Mouse (Mus musculus) heart, embryonic 13.5 days (tissue): Measurements from ENCODE around the gene Qrsl1. TPM values are rescaled to one million over a fixed set of nuclear protein-coding genes. Genes with fewer than 3 reads are reported as not detected.

Experiments used
- ATAC-seq: fragments of 200-750 bp; cut with Nextera tagmentation; 2 replicates; pipeline ENCODE4 v1.8.0; 2017; ENCODE audit warnings: moderate TSS enrichment; ENCODE audit not compliant: insufficient number of reproducible peaks, low FRiP score, low TSS enrichment; ENCODE audit errors: extremely low read depth
- H3K27ac ChIP-seq: fragments of 300-500 bp; sonication (generic); replicated peaks from 2 replicates; pipeline ENCODE4 v1.5.1; 2015; ENCODE audit warnings: moderate library complexity, mild to moderate bottlenecking, inconsistent platforms
- H3K27me3 ChIP-seq: fragments of 300-500 bp; sonication (generic); replicated peaks from 2 replicates; pipeline ENCODE4 v1.6.1; 2015; ENCODE audit warnings: mild to moderate bottlenecking, inconsistent platforms
- H3K36me3 ChIP-seq: fragments of 300-500 bp; sonication (generic); 2 replicates; pipeline ENCODE4 v1.6.1; 2015; ENCODE audit warnings: mild to moderate bottlenecking, inconsistent platforms
- H3K4me1 ChIP-seq: fragments of 300-500 bp; sonication (generic); 2 replicates; pipeline ENCODE4 v1.6.1; 2015; ENCODE audit warnings: inconsistent platforms
- H3K4me2 ChIP-seq: fragments of 300-500 bp; sonication (generic); 2 replicates; pipeline ENCODE4 v1.6.1; 2015; ENCODE audit warnings: inconsistent platforms, mild to moderate bottlenecking, moderate library complexity
- H3K4me3 ChIP-seq: fragments of 300-500 bp; sonication (generic); 2 replicates; pipeline ENCODE4 v1.5.1; 2015; ENCODE audit warnings: moderate library complexity, mild to moderate bottlenecking, inconsistent platforms
- H3K9ac ChIP-seq: fragments of 300-500 bp; sonication (generic); 2 replicates; pipeline ENCODE4 v1.6.1; 2015; ENCODE audit warnings: inconsistent platforms, mild to moderate bottlenecking, moderate library complexity
- H3K9me3 ChIP-seq: fragments of 300-500 bp; sonication (generic); 2 replicates; pipeline ENCODE4 v1.6.1; 2016; ENCODE audit warnings: inconsistent platforms
- WGBS: fragments of 180-500 bp; shearing (Covaris S2); methylation state at CpG from one replicate; pipeline ENCODE4 v1.1.7; 2015; ENCODE audit warnings: mixed read lengths; 5-methylcytosine and 5-hydroxymethylcytosine counted together
- polyA plus RNA-seq: library from polyadenylated mRNA; unstranded; fragments of >200 nt; fragmentation: Nextera tagmentation; extraction: Ambion mirVana; gene quantifications from 2 replicates; pipeline ENCODE4 v1.2.1, GENCODE M21; 2015

Qrsl1 gene
- polyA plus RNA-seq, 1 experiment from 2014 or later, result 23.6 TPM

DNA sequence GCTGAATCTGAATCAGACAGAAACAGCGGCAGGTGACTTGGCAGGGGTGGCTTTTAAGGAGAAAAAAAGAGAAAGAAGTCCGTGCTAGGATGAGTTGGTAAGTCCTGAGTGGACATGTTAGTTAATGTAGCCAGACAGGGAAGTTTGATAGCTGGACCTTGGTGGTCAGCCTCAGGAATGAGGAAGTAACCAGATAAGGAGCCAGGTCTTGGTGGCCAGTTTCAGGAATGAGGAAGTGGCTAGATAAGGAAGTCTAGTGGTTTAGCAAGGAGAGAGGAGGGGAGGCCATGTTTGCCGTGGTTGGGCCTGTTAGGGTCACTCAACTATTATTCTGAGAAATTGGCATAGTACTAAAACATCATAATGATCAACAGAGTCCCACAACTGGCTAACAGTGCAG is 45.2 kb downstream of the Qrsl1 start:
- Histone ChIP-seq H3K27ac (no peak overlapping the region), H3K4me2 (no peak overlapping the region), H3K9ac (no peak overlapping the region), H3K4me1 (0 out of 2 replicates have a peak, but pooled peaks cover 2% of the 10 kb centered on the region), H3K9me3 (peaks cover 5% of the 10 kb centered on the region; the same call in 1 of the 2 replicates), H3K36me3 (no peaks in the 10 kb centered on the region), H3K4me3 (no peak overlapping the region), H3K27me3 (no peaks in the 10 kb centered on the region)
- no peak for ATAC-seq
- 68% methylated on average over 3 of the region's 3 CpGs for WGBS

DNA sequence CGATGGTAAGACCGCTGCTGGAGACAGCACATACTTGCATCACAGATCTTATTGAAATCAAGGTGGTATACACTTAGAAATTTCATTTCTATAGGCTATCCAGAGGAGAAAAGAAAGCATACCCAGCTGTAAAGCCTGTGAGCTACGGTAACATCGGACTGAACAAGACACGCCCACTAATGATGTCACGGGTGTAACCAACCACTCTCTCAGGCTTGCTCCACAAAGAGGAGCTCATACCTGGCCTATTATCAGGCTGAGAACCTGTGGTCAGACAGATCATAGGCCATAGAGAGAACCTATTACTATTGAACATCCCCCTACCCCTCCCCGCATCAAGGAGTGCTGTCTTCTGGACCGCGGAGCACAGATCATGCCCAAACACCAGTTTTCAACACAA is 45.6 kb downstream of the Qrsl1 start:
- Histone ChIP-seq H3K9me3 (peaks cover 5% of the 10 kb centered on the region; the same call in 1 of the 2 replicates), H3K27ac (no peak overlapping the region), H3K4me3 (no peak overlapping the region), H3K36me3 (no peaks in the 10 kb centered on the region), H3K27me3 (no peaks in the 10 kb centered on the region), H3K4me1 (0 out of 2 replicates have a peak, but pooled peaks cover 2% of the 10 kb centered on the region), H3K4me2 (no peak overlapping the region), H3K9ac (no peak overlapping the region)
- 87% methylated on average over 9 of the region's 9 CpGs for WGBS
- no peak for ATAC-seq

DNA sequence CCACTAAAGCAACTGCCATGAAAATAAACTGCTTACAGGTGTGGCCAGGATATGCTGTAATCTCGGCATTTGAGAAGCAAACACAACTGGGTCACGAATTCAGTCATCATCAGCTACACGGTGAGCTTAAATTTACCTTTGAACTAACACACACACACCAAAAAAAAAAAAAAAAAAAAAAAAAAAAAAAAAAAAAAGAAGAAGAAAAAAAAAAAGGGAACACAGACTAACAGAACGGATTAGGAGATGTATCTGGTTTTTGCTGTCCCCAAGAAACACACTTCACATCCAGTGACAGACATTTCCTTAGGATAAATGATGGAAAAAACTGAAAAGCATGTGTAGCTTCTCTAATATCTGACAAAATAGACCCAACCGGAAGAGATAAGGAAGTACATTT is 49.6 kb downstream of the Qrsl1 start:
- ATAC-seq, result no peak
- Histone ChIP-seq H3K4me3 (no peak overlapping the region), H3K9ac (no peak overlapping the region), H3K27ac (no peak overlapping the region), H3K36me3 (no peaks in the 10 kb centered on the region), H3K4me1 (no peaks in the 10 kb centered on the region), H3K4me2 (no peak overlapping the region), H3K9me3 (peaks cover 5% of the 10 kb centered on the region; the same call in 1 of the 2 replicates), H3K27me3 (no peaks in the 10 kb centered on the region)
- 67% methylated on average over 5 of the region's 5 CpGs for WGBS

DNA sequence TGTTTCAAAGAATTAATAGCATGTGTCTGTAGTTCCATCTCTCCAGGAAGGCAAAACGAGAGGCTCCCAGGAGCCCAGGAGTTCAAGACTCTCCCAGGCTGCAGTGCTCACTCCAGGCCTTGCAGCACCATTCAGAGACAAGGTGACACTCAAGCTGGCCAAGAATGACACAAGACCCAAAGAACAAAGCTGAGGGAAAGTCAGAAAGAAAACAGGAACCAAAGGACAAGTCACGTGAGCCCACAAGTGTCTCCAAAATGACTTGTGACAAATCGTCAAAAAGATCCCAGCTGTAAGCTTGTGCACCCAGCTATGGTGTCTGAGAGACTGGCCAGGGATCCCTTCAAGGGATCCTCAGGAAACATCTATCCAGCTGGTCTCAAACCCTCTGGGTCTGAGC is 52.1 kb downstream of the Qrsl1 start:
- Histone ChIP-seq H3K4me3 (no peak overlapping the region), H3K36me3 (no peaks in the 10 kb centered on the region), H3K27me3 (no peaks in the 10 kb centered on the region), H3K4me2 (no peak overlapping the region), H3K9ac (no peak overlapping the region), H3K9me3 (peaks cover 5% of the 10 kb centered on the region; the same call in 1 of the 2 replicates), H3K27ac (no peak overlapping the region), H3K4me1 (no peaks in the 10 kb centered on the region)
- no peak for ATAC-seq
- 70% methylated on average over 3 of the region's 3 CpGs for WGBS

DNA sequence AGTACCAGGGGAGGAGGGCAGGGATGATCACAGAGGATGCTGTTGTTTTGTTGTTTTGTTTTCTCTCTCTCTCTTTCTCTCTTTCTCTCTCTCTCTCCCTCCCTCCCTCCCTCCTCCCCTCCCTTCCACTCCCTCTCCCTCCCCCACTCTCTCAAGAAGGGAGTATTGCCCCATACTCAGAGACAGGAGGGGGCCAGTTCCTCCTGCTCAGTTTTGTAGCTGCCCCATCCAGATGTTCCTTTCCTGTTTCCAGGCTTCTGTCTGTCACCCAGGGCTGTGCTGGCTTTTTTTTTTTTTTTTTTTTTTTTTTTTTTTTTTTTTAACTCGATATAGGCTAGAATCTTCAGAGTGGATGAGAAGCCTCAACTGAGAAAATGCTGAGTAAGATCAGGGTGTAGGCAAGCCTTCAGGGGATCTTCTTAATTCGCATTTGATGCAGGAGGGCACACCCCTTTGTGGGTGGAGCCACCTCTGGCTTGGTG is 55.4 kb downstream of the Qrsl1 start:
- Histone ChIP-seq H3K4me1 (no peaks in the 10 kb centered on the region), H3K27me3 (no peaks in the 10 kb centered on the region), H3K4me3 (no peak overlapping the region), H3K9me3 (peaks cover 14% of the 10 kb centered on the region; the same call in 1 of the 2 replicates), H3K36me3 (no peaks in the 10 kb centered on the region), H3K27ac (no peak overlapping the region), H3K9ac (no peak overlapping the region), H3K4me2 (no peak overlapping the region)
- ATAC-seq, result no peak
- 46% methylated on average over 2 of the region's 2 CpGs for WGBS

DNA sequence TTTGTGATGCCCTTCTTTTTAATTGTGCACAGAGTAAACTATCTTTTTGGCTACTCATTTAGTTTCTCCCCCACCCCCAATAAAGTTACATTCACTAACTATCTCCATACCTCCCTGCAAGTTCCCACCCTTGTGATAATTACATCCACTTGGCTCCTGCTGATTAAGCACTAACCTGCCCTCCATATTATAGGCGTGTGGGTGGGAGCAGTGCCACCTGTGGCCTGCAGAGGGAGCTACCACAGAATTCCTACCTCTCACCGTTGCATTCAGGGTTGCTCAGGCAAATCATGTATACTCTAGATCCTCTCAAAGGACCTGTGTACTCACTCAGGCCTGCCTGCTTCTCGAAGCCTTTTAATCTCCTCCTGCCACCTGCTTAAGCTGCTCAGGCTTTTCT is 56.1 kb downstream of the Qrsl1 start:
- Histone ChIP-seq H3K27me3 (no peaks in the 10 kb centered on the region), H3K9me3 (peaks cover 14% of the 10 kb centered on the region; the same call in 1 of the 2 replicates)
- WGBS, result 82% methylated on average over 3 of the region's 3 CpGs

DNA sequence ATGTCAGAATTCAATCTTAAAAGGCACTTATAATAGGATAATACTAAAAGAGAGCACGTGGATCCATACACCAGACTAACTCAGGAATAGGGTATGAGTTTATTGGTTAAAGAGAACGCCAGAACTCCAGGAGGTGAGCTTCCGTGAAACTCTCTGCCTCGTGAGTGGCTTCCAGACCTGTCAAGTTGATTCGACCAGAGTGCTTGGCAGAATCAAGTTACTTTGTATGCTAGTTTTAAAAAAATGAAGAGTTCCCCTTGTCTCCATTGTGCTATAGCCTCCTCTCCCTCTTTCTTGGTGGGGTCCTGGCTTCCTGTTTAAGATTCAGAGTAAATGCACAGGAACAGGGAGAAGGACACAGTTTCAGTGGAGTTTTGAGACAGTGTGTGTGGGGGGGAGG is 60.1 kb downstream of the Qrsl1 start:
- Histone ChIP-seq H3K9ac (no peak overlapping the region), H3K36me3 (no peaks in the 10 kb centered on the region), H3K4me2 (no peak overlapping the region), H3K27ac (no peak overlapping the region), H3K4me3 (no peak overlapping the region), H3K9me3 (peaks cover 14% of the 10 kb centered on the region; the same call in 1 of the 2 replicates), H3K27me3 (no peaks in the 10 kb centered on the region), H3K4me1 (no peaks in the 10 kb centered on the region)
- 73% methylated on average over 5 of the region's 5 CpGs for WGBS
- ATAC-seq, result no peak

More for the DNA sequence above, 56.1 kb downstream of the Qrsl1 start:
- H3K4me3 ChIP-seq, result no peak overlapping the region
- H3K9ac ChIP-seq, result no peak overlapping the region
- no peak for ATAC-seq
- H3K36me3 ChIP-seq, result no peaks in the 10 kb centered on the region
- no peak overlapping the region for H3K27ac ChIP-seq
- H3K4me1 ChIP-seq, result no peaks in the 10 kb centered on the region
- H3K4me2 ChIP-seq, result no peak overlapping the region

DNA sequence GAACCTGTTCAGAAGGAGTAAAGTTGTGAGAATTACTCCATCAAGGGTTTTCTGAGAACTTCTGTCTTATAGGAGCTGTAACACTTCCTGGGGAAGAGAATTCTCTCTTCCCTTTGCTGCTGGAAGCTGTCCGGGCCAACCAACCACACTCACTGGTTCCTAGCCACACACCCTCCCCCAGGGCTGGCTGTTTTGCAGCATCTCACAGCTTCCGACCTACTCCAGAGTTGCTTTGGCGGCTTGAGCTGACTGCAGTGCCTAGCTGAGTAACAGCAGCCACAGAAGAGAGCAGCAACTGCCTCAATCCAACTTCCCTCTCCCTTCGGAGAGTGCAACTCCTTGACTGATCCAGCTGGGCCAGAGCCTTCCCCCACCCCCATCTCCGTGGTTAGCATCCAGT is 68.7 kb downstream of the Qrsl1 start:
- Histone ChIP-seq H3K27me3 (no peaks in the 10 kb centered on the region), H3K4me1 (peaks cover 26% of the 10 kb centered on the region), H3K9me3 (0 out of 2 replicates have a peak, but pooled peaks cover under 1% of the 10 kb centered on the region), H3K36me3 (no peaks in the 10 kb centered on the region), H3K9ac (no peak overlapping the region), H3K4me2 (no peak overlapping the region), H3K4me3 (no peak overlapping the region), H3K27ac (no peak overlapping the region)
- no peak for ATAC-seq
- WGBS, result 30% methylated on average over 5 of the region's 5 CpGs

DNA sequence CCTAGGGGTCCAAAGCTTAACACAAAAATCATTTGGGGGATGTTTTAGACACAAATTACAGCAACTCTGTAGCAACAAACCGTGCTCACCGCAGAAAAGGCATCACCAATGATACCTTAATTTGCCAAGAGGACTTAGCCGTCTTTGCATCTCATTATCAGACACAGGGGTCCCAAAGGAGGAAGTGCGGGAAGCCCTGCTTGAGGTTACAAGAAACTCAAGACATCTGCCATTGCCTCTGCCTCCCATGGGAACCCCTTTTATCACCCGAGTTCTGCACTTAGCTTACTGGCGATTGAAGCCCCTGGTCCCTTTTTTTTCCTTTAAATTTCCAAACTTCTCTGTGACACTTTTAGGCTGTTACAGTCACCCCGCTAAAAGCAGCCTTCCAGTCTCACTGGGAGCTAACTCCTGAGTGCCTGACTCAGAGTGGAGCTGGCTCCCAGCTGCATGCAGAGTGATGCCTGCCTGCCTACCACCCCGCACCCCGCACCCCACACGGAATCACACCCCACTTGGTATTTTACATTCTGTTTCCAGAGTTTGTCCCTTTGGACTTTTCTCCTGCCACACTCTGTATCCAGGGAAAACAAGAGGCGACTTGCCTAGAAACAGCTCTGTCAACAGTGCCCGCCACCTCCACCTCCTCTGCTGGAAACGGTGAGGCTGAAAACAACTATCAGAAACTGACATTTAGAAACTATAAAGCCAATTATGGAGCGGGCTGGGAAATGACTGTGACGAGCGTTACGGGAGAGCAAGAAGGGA is 71.1 kb downstream of the Qrsl1 start:
- Histone ChIP-seq H3K36me3 (no peaks in the 10 kb centered on the region), H3K4me2 (peak overlapping the region; percentile 52), H3K4me3 (peak overlapping the region; percentile 14; the same call in 1 of the 2 replicates), H3K9ac (peak overlapping the region; percentile 52), H3K4me1 (peaks cover 26% of the 10 kb centered on the region), H3K27ac (no peak overlapping the region), H3K9me3 (0 out of 2 replicates have a peak, but pooled peaks cover 5% of the 10 kb centered on the region), H3K27me3 (no peaks in the 10 kb centered on the region)
- WGBS, result 26% methylated on average over 17 of the region's 17 CpGs
- no peak for ATAC-seq

DNA sequence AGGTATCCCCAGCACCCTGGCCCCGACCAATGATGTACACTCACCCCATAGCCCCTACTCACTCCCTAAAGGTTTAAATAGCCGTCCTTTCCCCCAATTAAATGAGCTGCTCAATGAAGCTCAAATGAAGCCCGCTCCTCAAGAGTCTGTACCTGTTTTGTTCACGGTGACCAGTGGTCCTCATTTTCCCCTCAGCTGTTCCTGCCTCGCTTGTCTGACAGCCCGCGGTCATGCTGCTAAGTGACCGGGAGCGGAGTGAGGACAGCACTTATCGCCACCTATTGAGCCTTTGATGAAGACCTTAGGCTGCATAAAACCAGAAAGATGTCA is 72.9 kb downstream of the Qrsl1 start:
- Histone ChIP-seq H3K4me1 (peaks cover 26% of the 10 kb centered on the region), H3K36me3 (no peaks in the 10 kb centered on the region), H3K27ac (no peak overlapping the region), H3K4me3 (no peak overlapping the region), H3K27me3 (no peaks in the 10 kb centered on the region), H3K9me3 (0 out of 2 replicates have a peak, but pooled peaks cover 5% of the 10 kb centered on the region), H3K9ac (no peak overlapping the region), H3K4me2 (no peak overlapping the region)
- ATAC-seq, result no peak
- whole genome bisulfite sequencing, result 87% methylated on average over 10 of the region's 10 CpGs

DNA sequence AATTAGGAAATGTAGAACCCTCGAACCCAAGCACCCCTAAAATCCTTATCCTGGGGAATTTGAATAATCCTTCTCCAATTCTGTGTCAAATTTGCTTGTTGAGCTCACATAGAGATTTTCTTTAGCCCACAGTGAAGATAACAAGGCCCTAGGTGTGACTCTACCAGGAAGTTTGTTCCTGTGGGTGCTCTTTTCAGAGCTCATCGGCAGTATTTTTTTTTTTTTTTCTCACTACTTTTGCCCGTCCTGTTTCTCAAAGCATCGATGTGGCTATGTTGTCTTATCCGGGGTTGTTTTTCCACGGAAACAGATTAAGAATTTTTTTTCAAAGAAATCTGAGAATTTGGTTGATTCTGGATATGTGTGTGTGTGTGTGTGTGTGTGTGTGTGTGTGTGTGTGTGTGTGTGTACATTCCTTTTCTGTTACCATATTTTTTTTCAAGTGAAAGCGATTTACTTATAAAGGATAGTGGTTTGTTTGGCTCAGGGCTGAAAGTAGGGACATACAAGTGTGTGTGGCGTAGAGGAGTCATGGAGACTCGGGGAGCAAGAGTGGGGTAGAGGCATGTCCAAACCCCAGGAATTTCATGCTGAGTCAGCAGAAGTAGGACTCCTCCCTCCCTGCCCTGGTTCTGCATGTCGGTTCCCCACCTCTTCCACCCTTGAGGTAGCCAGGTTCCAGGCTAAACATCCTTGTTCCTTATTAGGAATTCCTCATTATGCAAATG is 73.4 kb downstream of the Qrsl1 start:
- 0 out of 2 replicates have a peak, but pooled peaks cover 5% of the 10 kb centered on the region for H3K9me3 ChIP-seq
- H3K9ac ChIP-seq, result no peak overlapping the region
- H3K4me2 ChIP-seq, result no peak overlapping the region
- WGBS, result 81% methylated on average over 10 of the region's 10 CpGs
- no peak overlapping the region for H3K27ac ChIP-seq
- H3K4me3 ChIP-seq, result no peak overlapping the region
- no peak for ATAC-seq
- no peaks in the 10 kb centered on the region for H3K36me3 ChIP-seq
- H3K4me1 ChIP-seq, result peaks cover 26% of the 10 kb centered on the region
- H3K27me3 ChIP-seq, result no peaks in the 10 kb centered on the region
